Mouse (Mus musculus) embryonic facial prominence, embryonic 14.5 days (tissue): ENCODE results near the gene Ggt5. TPM values are rescaled to one million over a fixed set of nuclear protein-coding genes. Genes with fewer than 3 reads are reported as not detected.
"Not testable (repeated sequence)": the region's sequence is repeated elsewhere in the genome, so short reads cannot be mapped to it uniquely, and the experiment has no call there.

Experiments
- ATAC-seq: fragments of 200-750 bp; cut with Nextera tagmentation; 2 replicates; pipeline ENCODE4 v1.8.0; 2017; ENCODE audit warnings: low read depth, moderate number of reproducible peaks, moderate TSS enrichment
- DNase-seq: peaks from one replicate; pipeline ENCODE4 v3.0.0-alpha.2; 2015; ENCODE audit warnings: low spot score
- H3K27ac ChIP-seq: fragments of 300-500 bp; sonication (generic); replicated peaks from 2 replicates; pipeline ENCODE4 v1.5.1; 2014; ENCODE audit warnings: low read depth, mild to moderate bottlenecking, low read length, moderate library complexity
- H3K27me3 ChIP-seq: fragments of 300-500 bp; sonication (generic); replicated peaks from 2 replicates; pipeline ENCODE4 v1.6.1; 2014; ENCODE audit warnings: low read length; ENCODE audit not compliant: control insufficient read depth, insufficient read depth
- H3K36me3 ChIP-seq: fragments of 300-500 bp; sonication (generic); 2 replicates; pipeline ENCODE4 v1.6.1; 2014; ENCODE audit warnings: low read length, mixed read lengths; ENCODE audit not compliant: control insufficient read depth, insufficient read depth
- H3K4me1 ChIP-seq: fragments of 300-500 bp; sonication (generic); 2 replicates; pipeline ENCODE4 v1.6.1; 2014; ENCODE audit warnings: antibody characterized with exemption, low read length; ENCODE audit not compliant: control insufficient read depth, insufficient read depth
- H3K4me2 ChIP-seq: fragments of 300-500 bp; sonication (generic); 2 replicates; pipeline ENCODE4 v1.6.1; 2014; ENCODE audit warnings: low read depth, mild to moderate bottlenecking, low read length, moderate library complexity, mixed read lengths
- H3K4me3 ChIP-seq: fragments of 300-500 bp; sonication (generic); 2 replicates; pipeline ENCODE4 v1.5.1; 2014; ENCODE audit warnings: low read depth, mild to moderate bottlenecking, low read length
- H3K9ac ChIP-seq: fragments of 300-500 bp; sonication (generic); 2 replicates; pipeline ENCODE4 v1.6.1; 2014; ENCODE audit warnings: low read depth, mild to moderate bottlenecking, low read length, moderate library complexity, mixed read lengths
- H3K9me3 ChIP-seq: fragments of 300-500 bp; sonication (generic); 2 replicates; pipeline ENCODE4 v1.6.1; 2016; ENCODE audit warnings: low read length; ENCODE audit not compliant: control insufficient read depth
- WGBS: fragments of 180-500 bp; shearing (Covaris S2); extraction: QIAGEN DNeasy Blood & Tissue Kit; methylation state at CpG from one replicate; pipeline ENCODE4 v1.1.7; 2014; 5-methylcytosine and 5-hydroxymethylcytosine counted together
- polyA plus RNA-seq: library from polyadenylated mRNA; unstranded; fragments of >200 nt; fragmentation: Nextera tagmentation; extraction: Ambion mirVana; gene quantifications from 2 replicates; pipeline ENCODE4 v1.2.1, GENCODE M21; 2014

The Ggt5 gene
- polyA plus RNA-seq, 1 experiment from 2014 or later = 3.9 TPM

- H3K4me1 ChIP-seq = peaks cover 2% of the 10 kb centered on the region; the same call in 1 of the 2 replicates
- DNase-seq = no peak
Observed at GRCm38 (mm10) chr10:75565436-75565835, 23.7 kb upstream of the Ggt5 start.

GRCm38 (mm10) chr10:75565906-75566305, 23.2 kb upstream of the Ggt5 start:
- Histone ChIP-seq H3K4me2 (no peak overlapping the region), H3K4me1 (no peaks in the 10 kb centered on the region), H3K9me3 (no peaks in the 10 kb centered on the region), H3K27ac (no peak overlapping the region), H3K36me3 (no peaks in the 10 kb centered on the region), H3K4me3 (no peak overlapping the region), H3K9ac (no peak overlapping the region), H3K27me3 (peaks cover 11% of the 10 kb centered on the region)
- DNase-seq (no peak), ATAC-seq (no peak)
- 74% methylated on average over 7 of the region's 7 CpGs for WGBS

More at GRCm38 (mm10) chr10:75565436-75565835, 23.7 kb upstream of the Ggt5 start:
- WGBS = 51% methylated on average over 6 of the region's 6 CpGs
- Histone ChIP-seq H3K4me2 (no peak overlapping the region), H3K36me3 (no peaks in the 10 kb centered on the region), H3K4me3 (no peak overlapping the region), H3K9me3 (no peaks in the 10 kb centered on the region), H3K27ac (no peak overlapping the region), H3K27me3 (peaks cover 15% of the 10 kb centered on the region), H3K9ac (no peak overlapping the region)
- no peak for ATAC-seq

GRCm38 (mm10) chr10:75566321-75566720, 22.8 kb upstream of the Ggt5 start:
- DNase-seq (no peak), ATAC-seq (no peak)
- 78% methylated on average over 5 of the region's 5 CpGs for WGBS
- Histone ChIP-seq H3K27me3 (peaks cover 6% of the 10 kb centered on the region), H3K9ac (no peak overlapping the region), H3K27ac (no peak overlapping the region), H3K4me1 (no peaks in the 10 kb centered on the region), H3K4me2 (no peak overlapping the region), H3K36me3 (no peaks in the 10 kb centered on the region), H3K4me3 (no peak overlapping the region), H3K9me3 (no peaks in the 10 kb centered on the region)

- H3K27me3 ChIP-seq, ATAC-seq, DNase-seq, H3K4me2 ChIP-seq, H3K9ac ChIP-seq, H3K4me1 ChIP-seq, H3K9me3 ChIP-seq, H3K4me3 ChIP-seq, H3K36me3 ChIP-seq, H3K27ac ChIP-seq: not testable (repeated sequence)
- WGBS = 85% methylated on average over 2 of the region's 2 CpGs
Observed at GRCm38 (mm10) chr10:75566765-75567164, 22.4 kb upstream of the Ggt5 start.

- Histone ChIP-seq H3K9me3 (no peaks in the 10 kb centered on the region), H3K36me3 (no peaks in the 10 kb centered on the region), H3K4me2 (no peak overlapping the region), H3K9ac (no peak overlapping the region), H3K4me3 (no peak overlapping the region), H3K27ac (no peak overlapping the region), H3K4me1 (no peaks in the 10 kb centered on the region), H3K27me3 (no peaks in the 10 kb centered on the region)
- ATAC-seq (no peak), DNase-seq (no peak)
- 32% methylated on average over 5 of the region's 5 CpGs for WGBS
Observed at GRCm38 (mm10) chr10:75568029-75568428, 21.1 kb upstream of the Ggt5 start.

GRCm38 (mm10) chr10:75568441-75568840, 20.7 kb upstream of the Ggt5 start:
- Histone ChIP-seq H3K27ac (no peak overlapping the region), H3K27me3 (no peaks in the 10 kb centered on the region), H3K4me3 (no peak overlapping the region), H3K4me2 (no peak overlapping the region), H3K36me3 (no peaks in the 10 kb centered on the region), H3K9me3 (no peaks in the 10 kb centered on the region), H3K9ac (peak overlapping the region; percentile 19; the same call in 1 of the 2 replicates), H3K4me1 (no peaks in the 10 kb centered on the region)
- WGBS = 6% methylated on average over 11 of the region's 11 CpGs
- DNase-seq (no peak), ATAC-seq (no peak; the same call in 1 of the 2 replicates)

GRCm38 (mm10) chr10:75568851-75569250, 20.3 kb upstream of the Ggt5 start:
- 21% methylated on average over 4 of the region's 4 CpGs for WGBS
- H3K27ac ChIP-seq = no peak overlapping the region

GRCm38 (mm10) chr10:75570981-75571657, 18.0 kb upstream of the Ggt5 start:
- Histone ChIP-seq H3K36me3 (no peaks in the 10 kb centered on the region), H3K27ac (no peak overlapping the region), H3K27me3 (no peaks in the 10 kb centered on the region), H3K4me1 (no peaks in the 10 kb centered on the region), H3K9me3 (no peaks in the 10 kb centered on the region), H3K9ac (no peak overlapping the region), H3K4me2 (no peak overlapping the region), H3K4me3 (no peak overlapping the region)
- DNase-seq = no peak
- WGBS = 26% methylated on average over 10 of the region's 10 CpGs
- ATAC-seq = no peak

More at GRCm38 (mm10) chr10:75568851-75569250, 20.3 kb upstream of the Ggt5 start:
- Histone ChIP-seq H3K9me3 (no peaks in the 10 kb centered on the region), H3K9ac (peak overlapping the region; percentile 19; the same call in 1 of the 2 replicates), H3K36me3 (no peaks in the 10 kb centered on the region), H3K4me2 (no peak overlapping the region), H3K27me3 (no peaks in the 10 kb centered on the region), H3K4me3 (no peak overlapping the region), H3K4me1 (no peaks in the 10 kb centered on the region)
- no peak for ATAC-seq
- DNase-seq = no peak

GRCm38 (mm10) chr10:75571937-75572336, 17.2 kb upstream of the Ggt5 start:
- WGBS = 44% methylated on average over 9 of the region's 9 CpGs
- Histone ChIP-seq H3K27ac (no peak overlapping the region), H3K9ac (no peak overlapping the region), H3K9me3 (no peaks in the 10 kb centered on the region), H3K4me2 (no peak overlapping the region), H3K4me3 (no peak overlapping the region), H3K4me1 (no peaks in the 10 kb centered on the region), H3K27me3 (no peaks in the 10 kb centered on the region), H3K36me3 (no peaks in the 10 kb centered on the region)
- ATAC-seq (no peak), DNase-seq (no peak)
